Mouse (Mus musculus): ENCODE results near the gene Cyp46a1. TPM values are rescaled to one million over a fixed set of nuclear protein-coding genes. Genes with fewer than 3 reads are reported as not detected.

Gene Cyp46a1
- total RNA-seq, 1 experiment from 2014 or later = not detected

DNA sequence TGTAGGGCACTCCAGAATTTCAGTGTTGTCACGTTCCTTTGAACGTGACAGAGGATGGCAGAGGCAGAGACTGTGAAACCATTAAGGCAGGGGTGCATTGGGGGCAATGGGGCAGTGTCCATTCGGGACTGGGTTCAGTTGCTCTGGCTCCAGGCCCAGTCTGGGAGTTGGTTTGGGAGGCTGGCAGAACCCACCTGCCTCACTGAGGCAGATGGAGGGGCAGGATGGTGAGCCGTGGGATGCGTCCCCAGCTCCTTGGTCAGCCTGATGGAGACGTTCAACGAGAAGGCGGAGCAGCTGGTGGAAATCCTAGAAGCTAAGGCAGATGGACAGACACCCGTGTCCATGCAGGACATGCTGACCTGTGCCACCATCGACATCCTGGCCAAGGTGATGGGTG lies 16.8 kb downstream of the Cyp46a1 start:
- no peak for ATAC-seq (ENCODE audit: extremely low read depth, insufficient number of reproducible peaks, low FRiP score, poor library complexity, severe bottlenecking)

DNA sequence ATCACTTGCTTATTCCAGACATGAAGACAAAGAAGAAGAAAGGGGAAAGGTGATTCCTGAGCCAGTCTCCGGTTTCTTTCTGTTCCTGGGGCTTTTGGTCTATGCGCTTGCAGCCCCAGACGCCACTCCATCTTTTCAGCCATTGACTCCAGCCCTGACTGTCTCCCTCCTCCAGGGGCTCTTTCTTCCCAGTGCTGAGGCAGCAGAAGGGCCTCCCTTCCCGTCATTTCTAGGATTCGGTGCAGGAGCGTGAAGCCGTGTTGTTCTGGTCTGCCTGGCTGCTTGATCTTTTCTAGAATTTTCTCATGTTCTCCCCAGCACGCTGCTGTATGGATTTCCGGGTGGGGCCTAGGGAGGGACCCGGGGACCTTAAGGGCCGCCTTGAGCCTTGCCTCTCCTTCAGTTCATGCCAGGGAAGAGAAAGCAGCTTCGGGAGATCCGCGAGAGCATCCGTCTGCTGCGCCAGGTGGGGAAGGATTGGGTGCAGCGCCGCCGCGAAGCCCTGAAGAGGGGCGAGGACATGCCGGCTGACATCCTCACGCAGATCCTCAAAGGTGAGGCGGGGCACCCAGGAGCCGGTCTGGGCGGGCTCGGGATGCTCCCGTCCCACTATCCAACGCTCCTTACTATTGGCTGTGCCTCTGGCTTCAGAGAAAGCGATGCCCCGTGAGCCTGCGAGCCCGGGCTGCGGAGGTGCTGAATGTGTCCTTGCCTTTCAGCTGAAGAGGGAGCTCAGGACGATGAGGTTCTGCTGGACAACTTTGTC lies 18.4 kb downstream of the Cyp46a1 start:
- ATAC-seq (ENCODE audit: extremely low read depth, insufficient number of reproducible peaks, low FRiP score, poor library complexity, severe bottlenecking) = no peak

DNA sequence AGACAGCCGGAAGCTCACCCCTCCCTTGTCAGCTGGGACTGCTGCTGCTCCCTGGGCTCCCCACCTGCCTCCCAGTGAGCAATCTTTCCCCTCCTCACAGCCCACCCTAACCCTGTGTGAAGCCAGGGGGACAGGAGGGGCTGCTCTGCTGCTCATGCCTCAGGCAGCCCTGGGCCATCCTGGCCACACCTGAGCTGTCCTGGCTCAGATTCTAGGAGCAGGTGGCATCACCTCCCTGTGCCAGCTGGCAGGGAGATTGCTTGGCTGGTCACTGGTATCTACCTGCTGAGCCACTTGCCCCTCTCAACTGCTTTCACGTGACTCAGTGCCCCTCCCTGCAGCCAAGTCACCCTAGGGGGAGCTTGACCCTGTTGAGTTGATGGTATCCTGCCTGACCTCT lies 20.1 kb downstream of the Cyp46a1 start:
- no peak for ATAC-seq (ENCODE audit: extremely low read depth, insufficient number of reproducible peaks, low FRiP score, poor library complexity, severe bottlenecking)

DNA sequence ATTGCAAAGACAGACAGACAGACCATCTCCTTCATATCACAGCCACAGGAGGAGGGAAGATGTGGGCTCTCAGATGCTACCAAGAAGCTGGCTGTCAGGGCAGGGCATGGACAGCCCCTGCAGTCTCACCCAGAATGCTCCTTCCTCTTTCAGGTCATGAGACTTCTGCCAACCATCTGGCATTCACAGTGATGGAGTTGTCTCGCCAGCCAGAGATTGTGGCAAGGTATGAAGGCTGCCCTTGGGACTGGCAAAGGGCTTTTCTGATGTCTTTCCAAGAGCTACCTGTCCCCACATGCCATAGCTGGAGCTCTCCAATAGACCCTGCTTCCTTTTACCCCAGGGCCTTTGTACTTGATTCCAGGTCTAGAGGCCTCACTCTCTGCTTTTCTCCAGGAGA lies 21.1 kb downstream of the Cyp46a1 start:
- ATAC-seq (ENCODE audit: extremely low read depth, insufficient number of reproducible peaks, low FRiP score, poor library complexity, severe bottlenecking) = no peak

DNA sequence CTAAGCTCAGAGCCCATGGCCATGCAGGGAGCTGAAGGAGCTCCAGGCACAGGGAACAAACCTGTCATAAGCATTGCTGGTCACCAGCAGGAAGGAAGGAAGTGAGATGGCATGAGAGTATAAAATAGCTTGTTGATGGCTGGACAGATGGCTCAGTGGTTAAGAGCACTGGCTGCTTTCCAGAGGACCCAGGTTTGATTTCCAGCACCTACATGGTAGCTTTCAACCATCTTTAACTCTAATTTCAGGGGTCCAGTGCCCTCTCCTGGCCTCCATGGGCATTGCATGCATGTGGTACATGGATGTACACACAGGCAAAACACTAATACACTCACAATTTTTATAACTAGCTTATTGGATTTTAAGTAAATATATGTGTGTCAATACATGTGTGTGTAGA lies 21.8 kb downstream of the Cyp46a1 start:
- no peak for ATAC-seq (ENCODE audit: extremely low read depth, insufficient number of reproducible peaks, low FRiP score, poor library complexity, severe bottlenecking)

DNA sequence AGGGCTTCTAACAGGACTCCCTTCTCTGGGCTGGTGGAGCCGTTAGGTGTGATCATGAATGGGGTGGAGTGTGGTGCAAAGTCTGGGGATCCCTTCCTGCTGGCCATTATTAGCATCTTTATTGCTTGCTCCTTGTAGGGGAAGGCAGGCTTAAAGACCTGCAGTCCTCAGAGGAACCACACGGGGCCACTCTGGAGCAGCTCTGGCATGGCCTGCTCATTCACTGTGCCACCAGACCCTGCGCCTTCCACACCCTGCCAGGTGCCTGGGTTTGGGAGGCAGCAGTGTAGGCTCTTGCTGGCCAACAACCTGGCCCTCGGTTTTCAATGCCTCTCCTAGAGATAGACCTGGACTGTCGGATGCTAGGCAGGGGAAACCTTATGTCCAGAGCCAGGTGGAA lies 29.6 kb downstream of the Cyp46a1 start:
- no peak for ATAC-seq (ENCODE audit: extremely low read depth, insufficient number of reproducible peaks, low FRiP score, poor library complexity, severe bottlenecking)

DNA sequence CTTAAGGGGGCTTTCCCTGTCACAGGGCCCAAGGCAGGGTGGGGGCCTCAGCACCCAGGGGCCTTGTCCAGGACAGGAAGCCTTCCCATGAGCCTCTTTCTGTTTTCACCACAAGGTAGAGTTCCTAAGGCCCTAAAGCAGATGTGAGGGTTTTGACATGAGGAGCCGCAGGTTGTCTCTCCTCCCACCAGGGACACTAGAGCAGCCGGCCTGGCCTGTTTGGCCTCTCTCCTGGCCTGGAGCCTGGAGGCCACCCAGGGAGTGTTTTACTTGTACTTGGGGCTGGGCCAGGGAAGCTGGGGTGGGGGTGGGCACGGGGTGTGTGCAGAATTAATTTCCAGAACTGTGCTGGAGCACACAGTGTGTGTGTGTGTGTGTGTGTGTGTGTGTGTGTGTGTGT lies 31.2 kb downstream of the Cyp46a1 start:
- no peak for ATAC-seq (ENCODE audit: extremely low read depth, insufficient number of reproducible peaks, low FRiP score, poor library complexity, severe bottlenecking)

DNA sequence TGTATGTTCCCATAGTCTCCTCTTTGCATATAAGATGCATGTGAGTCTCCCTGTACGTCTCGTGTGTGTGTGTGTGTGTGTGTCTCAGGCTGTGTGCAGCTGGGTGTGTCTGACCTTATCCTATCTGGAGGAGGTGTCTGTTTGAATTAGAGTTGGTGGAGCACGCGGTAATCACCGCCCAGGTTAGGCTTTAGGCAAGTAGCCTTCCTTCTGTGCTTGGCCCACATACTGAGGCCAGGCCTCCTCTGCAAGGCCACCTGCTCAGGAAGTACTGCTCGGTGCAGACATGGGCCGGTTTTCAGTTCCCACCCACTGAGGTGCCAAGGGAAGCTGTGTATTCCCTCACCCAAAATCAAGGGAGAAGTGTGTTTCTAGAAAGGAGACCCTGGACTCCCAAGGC lies 31.7 kb downstream of the Cyp46a1 start:
- ATAC-seq (ENCODE audit: extremely low read depth, insufficient number of reproducible peaks, low FRiP score, poor library complexity, severe bottlenecking) = no peak

DNA sequence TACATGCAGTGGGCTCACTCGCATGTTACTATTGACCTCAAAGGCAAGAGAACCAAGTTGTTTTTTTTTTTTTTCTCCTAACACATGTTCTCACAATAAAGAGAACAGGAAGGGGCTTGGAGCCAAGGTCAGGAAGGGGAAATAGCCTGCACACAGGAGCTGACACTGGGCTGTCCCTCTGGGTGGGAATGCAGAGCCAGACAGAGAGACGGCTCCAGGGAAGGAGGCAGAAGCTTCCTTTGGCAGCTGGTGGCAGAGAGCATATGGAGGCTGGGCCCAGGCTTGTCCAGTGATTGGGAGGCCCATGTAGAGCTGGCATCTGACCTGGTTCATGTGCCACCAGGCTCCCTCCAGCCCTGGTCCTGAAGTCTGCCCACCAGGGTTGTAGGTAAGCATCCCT lies 33.7 kb downstream of the Cyp46a1 start:
- no peak for ATAC-seq (ENCODE audit: extremely low read depth, insufficient number of reproducible peaks, low FRiP score, poor library complexity, severe bottlenecking)

DNA sequence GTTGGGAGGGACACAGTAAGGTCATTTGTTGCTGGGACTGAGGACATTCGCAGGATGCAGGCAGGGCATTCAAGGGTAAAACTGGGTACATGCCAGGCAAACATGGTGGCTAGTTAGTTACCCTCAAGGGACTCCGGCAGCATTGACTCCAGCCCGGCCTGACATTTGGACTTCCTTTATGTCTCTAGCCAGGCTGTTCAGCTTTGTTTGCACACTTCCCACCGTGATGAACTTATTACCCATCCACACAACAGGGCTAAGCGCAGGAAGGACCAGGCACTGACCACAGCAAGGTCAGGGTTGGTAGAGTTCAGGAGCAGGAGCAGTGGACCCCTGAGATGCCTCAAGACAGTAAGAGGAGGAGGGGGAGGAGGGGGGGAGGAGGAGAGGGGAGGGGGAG lies 34.7 kb downstream of the Cyp46a1 start:
- no peak for ATAC-seq (ENCODE audit: extremely low read depth, insufficient number of reproducible peaks, low FRiP score, poor library complexity, severe bottlenecking)

DNA sequence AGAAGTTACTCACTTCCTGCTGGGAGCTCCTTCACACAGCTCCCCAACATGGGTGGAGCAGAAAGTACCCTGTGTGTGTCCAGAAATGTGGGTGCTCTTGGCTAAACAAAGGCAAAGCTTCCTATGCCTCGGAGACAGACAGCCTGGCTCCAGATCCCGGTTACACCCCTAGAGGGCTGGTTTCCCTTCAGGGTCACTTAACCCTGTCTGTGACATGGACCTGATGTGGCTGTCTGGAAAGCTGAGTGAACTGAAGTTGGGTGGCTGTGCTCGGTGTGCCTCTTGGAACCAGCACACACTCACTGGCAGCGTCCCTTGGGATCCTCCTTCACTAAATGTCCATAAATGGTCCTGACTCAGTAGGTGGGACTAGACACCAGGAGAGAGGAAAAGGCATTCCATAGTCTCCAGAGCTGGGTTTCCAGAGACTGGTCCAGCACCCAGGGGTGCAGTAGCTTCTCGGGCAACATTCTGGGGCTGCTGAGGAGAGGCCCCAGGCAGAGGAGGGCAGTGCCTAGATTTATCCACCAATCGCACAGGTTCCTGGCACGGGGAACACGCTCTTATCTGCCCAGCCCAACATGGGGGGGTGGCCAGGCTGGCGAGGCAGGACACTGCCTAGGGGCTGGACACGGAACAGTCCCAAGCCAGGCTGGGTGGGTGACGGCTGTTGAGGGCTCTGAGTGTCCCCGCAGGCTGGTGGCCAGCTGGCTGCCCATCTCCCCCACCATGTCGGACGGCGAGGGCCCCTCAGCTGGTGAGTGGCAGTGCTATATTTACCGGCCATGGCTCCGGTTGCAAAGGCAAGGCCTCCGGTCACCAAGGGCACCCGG lies 36.6 kb downstream of the Cyp46a1 start, which contains the start of gene Eml1:
Eml1 (plus strand) TSS at position 362 of the 833 bp plus-strand sequence.
- no peak for ATAC-seq (ENCODE audit: extremely low read depth, insufficient number of reproducible peaks, low FRiP score, poor library complexity, severe bottlenecking)

DNA sequence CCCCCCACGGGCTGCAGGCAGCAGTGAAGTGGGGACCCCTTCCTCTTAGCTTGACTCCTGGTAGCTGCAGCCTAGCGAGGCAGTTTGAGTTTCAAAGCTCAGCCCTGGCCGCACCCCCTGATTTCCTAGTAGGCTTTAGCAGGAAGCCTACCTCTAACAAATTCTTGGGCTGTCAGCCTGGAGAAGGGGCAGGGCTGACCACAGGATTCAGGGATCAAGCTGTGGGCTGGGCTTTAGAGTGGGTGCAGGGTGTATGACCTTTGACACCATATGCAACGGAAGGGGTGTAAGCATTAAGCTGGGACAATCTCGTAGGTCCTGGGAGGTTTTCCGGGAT lies 37.2 kb downstream of the Cyp46a1 start:
- no peak for ATAC-seq (ENCODE audit: extremely low read depth, insufficient number of reproducible peaks, low FRiP score, poor library complexity, severe bottlenecking)

DNA sequence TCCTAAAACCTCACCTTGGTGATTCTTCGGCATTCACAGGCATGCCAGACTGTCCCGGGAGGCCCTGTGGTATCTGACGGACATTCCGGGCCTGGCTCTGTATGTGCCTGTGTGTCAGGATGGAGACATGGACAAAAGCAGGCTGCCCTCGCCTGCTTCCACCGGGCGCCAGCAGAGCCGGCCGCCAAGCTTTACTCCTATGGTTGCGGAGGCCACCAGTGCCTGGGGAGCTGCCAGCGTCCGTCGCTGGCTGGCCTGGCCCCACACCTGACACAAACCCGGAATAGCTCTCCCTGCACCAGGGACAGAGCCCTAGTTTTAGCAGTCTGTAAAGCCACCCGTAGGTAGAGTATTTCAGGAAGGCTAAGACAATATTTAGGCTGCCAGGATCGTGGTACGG lies 38.1 kb downstream of the Cyp46a1 start:
- no peak for ATAC-seq (ENCODE audit: extremely low read depth, insufficient number of reproducible peaks, low FRiP score, poor library complexity, severe bottlenecking)

DNA sequence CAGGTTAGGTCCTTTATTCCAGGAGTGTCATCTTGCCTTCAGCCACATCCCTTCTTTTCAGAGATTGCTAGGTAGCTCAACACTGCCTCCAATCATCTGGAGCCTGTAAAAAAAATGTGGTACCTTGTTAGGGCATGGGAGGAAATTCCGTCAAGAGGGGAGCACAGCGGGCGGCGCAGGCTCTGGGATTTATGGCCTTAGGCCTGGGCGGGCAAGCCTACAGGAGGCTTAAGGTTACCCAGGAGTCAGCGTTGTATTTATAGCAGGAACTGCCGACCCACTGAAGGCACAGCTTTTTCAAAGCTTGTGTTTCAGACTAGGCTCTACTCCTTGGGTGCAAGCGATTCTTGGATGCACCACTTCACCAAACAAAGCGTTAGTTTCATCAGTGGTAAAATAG lies 39.4 kb downstream of the Cyp46a1 start:
- ATAC-seq (ENCODE audit: extremely low read depth, insufficient number of reproducible peaks, low FRiP score, poor library complexity, severe bottlenecking) = no peak

DNA sequence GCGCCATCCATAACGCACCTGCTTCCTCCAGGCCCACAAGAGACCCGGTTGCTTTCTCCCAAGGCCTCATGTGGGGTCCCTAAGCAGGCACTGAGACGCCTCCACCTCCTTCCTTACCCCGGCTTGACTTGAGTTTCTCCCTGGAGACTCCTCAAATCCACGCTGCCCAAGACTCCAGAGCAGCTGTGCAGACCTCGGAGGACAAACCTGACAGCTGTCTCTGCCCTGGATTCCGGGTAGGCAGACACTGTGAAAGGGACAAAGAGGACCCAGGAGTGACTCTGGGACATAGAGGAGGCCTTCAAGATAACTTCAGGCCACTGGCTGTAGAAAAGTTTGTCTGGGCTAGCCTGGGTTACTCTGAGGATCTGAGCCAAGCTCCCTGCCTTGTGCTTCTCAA lies 40.5 kb downstream of the Cyp46a1 start:
- ATAC-seq (ENCODE audit: extremely low read depth, insufficient number of reproducible peaks, low FRiP score, poor library complexity, severe bottlenecking) = no peak

DNA sequence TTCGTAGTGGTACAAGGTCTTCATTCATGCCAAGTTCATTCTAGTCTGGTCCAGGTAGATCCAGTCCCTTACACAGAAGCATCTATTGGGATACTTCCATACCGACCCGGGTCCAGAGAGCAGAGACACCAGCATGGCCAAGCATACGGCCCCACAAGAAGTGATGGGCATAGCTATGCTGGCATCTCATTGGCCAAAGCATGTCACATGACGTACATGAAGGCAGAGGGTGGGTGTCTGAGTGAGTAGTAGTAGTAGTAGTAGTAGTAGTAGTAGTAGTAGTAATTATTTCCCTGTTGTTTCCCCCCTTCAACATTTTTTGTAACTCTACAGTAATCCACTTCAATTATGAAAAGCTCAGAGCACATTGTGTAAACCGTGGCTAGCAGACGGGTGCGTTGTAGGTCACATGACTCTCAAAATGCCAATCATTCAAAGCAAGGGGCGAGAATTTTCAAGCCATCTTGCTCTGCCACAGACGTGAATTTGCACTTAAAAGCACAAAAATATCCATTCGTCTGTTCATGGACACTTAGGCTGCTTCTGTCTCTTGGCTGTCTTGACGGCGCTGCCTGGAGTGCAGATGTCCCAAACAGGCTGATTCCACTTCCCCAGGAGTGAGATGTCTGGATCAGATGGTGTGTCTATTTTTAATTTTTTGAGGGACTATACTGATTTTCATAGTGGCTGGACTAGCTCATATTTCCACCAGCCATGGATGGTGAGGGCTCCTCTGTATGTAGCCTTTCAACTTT lies 44.4 kb downstream of the Cyp46a1 start:
- no peak for ATAC-seq (ENCODE audit: extremely low read depth, insufficient number of reproducible peaks, low FRiP score, poor library complexity, severe bottlenecking)

DNA sequence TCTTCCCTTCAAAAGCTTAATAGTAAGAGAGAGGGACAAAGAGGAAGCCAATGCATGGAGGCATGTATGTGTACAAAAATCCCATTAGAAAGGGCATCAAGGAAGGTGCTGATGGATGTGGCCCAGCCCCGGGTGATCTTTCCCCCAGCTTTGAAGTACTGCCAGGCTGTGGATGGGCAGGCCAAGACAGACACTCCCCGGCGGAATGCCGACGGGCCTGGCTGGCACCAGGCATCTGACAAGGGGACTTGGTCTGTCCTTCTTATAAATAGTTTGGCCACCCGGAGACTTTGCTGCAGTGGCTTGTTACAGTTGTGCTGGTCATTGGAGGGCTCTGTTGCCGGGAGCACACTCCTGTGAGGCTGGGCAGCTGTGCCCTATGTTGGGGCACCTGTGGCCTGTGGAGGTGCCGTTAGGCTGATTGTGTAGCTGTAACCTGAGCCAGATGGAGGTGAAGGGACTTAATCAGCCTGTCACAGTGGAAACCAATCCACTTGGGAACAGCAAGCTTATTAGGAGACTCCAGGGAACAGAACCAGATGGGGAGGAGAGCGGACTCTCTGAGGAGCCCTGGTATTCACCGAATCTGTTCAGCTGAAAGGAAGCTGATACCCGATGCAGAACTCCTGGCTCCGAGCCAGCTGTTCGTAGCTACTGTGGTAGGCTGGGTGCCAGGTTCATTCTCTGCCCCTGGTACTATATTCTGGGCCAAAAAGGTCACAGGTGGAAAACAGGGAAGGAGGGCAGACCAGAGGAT lies 52.5 kb downstream of the Cyp46a1 start:
- ATAC-seq (ENCODE audit: extremely low read depth, insufficient number of reproducible peaks, low FRiP score, poor library complexity, severe bottlenecking) = no peak

DNA sequence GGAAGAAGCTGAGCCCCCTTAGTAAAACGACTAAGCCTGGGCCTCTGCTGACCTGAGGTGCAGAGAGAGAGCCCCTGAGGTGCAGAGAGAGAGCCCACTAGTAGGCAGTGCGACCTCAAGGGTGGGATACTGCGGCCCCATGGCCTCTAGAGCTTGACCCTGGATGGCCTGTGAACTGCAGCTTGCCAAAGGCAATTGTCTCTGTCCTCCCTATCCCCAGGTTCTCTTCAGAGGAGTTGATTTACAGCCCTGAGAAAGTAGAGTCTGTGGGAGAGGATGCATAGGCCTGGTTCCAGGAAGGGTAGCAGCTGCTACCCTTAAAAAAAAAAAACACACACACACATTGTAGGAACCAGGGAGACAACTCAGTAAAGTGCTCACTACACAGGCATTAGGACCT lies 55.5 kb downstream of the Cyp46a1 start:
- no peak for ATAC-seq (ENCODE audit: extremely low read depth, insufficient number of reproducible peaks, low FRiP score, poor library complexity, severe bottlenecking)
